Mouse (Mus musculus): ENCODE results near the gene Prdx6b. TPM values are rescaled to one million over a fixed set of nuclear protein-coding genes. Genes with fewer than 3 reads are reported as not detected.

Gene Prdx6b
- polyA plus RNA-seq, 1 experiment from 2014 or later = not detected

- Histone ChIP-seq H3K4me3 (ENCODE audit: low read depth, low read length) (no peak overlapping the region), H3K9ac (ENCODE audit: low read length) (no peak overlapping the region), H3K27me3 (ENCODE audit: control insufficient read depth, insufficient read depth, low read length) (no peaks in the 10 kb centered on the region), H3K27ac (replicated peaks; ENCODE audit: low read depth, low read length) (no peak overlapping the region), H3K36me3 (ENCODE audit: control insufficient read depth, insufficient read depth, low read length) (no peaks in the 10 kb centered on the region), H3K4me1 (ENCODE audit: control insufficient read depth, insufficient read depth, low read length) (peaks cover 2% of the 10 kb centered on the region; the same call in 1 of the 2 replicates), H3K4me2 (ENCODE audit: low read depth, severe bottlenecking) (no peak overlapping the region), H3K9me3 (ENCODE audit: control insufficient read depth, low read length) (no peaks in the 10 kb centered on the region)
- ATAC-seq (ENCODE audit: insufficient number of reproducible peaks, low FRiP score, low TSS enrichment, low read depth) (no peak), DNase-seq (ENCODE audit: low spot score) (no peak)
- WGBS = 76% methylated on average over 4 of the region's 4 CpGs
Measured at GRCm38 (mm10) chr2:80311350-80311749, 19.1 kb downstream of the Prdx6b start.

DNA sequence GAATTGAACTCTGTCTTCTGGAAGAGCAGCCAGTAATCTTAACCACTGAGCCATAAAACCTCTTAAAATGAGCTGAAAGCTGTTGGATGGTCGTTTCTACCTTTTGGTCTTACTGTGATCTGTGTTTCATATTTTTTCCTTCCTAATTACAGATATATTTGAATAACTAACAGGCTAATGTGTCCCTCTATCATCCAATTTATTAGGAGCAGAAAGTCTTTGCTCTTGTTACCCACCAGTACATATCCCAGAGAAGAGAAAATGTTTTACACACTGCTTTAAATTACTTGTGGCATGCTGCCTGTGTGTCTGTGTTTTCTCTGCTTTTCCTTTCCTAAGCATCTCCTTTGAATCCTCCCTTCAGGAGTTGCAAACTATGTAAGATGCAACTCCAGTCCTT is 21.9 kb downstream of the Prdx6b start:
- no peak overlapping the region for H3K4me2 ChIP-seq (ENCODE audit: low read depth, severe bottlenecking)
- DNase-seq (ENCODE audit: low spot score) = no peak
- no peak overlapping the region for H3K27ac ChIP-seq (replicated peaks; ENCODE audit: low read depth, low read length)
- ATAC-seq (ENCODE audit: insufficient number of reproducible peaks, low FRiP score, low TSS enrichment, low read depth) = no peak
- H3K4me3 ChIP-seq (ENCODE audit: low read depth, low read length) = no peak overlapping the region
- H3K27me3 ChIP-seq (ENCODE audit: control insufficient read depth, insufficient read depth, low read length) = no peaks in the 10 kb centered on the region
- WGBS = 19% methylated on average over 1 of the region's 1 CpGs
- H3K36me3 ChIP-seq (ENCODE audit: control insufficient read depth, insufficient read depth, low read length) = no peaks in the 10 kb centered on the region
- H3K9me3 ChIP-seq (ENCODE audit: control insufficient read depth, low read length) = no peaks in the 10 kb centered on the region
- no peak overlapping the region for H3K9ac ChIP-seq (ENCODE audit: low read length)
- peaks cover 2% of the 10 kb centered on the region; the same call in 1 of the 2 replicates for H3K4me1 ChIP-seq (ENCODE audit: control insufficient read depth, insufficient read depth, low read length)

DNA sequence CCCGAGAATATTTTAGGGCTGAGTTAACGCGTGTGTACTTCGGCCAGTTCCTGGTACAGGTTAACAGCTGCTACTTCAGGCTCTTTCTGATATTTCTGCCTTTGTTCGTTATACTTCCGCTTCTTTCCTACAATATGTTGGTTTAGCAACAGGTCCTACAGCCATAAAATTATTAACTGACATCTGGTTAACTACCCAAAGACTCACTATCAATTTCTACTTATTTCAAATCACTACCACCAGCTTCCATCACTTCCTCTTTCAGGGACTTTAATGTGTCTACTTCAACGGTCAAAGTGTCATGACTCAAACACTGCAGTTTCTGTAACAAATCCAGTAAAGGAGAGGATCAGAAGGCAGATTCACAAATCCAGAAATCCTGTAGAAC is 22.6 kb downstream of the Prdx6b start:
- Histone ChIP-seq H3K4me1 (ENCODE audit: control insufficient read depth, insufficient read depth, low read length) (peaks cover 2% of the 10 kb centered on the region; the same call in 1 of the 2 replicates), H3K36me3 (ENCODE audit: control insufficient read depth, insufficient read depth, low read length) (no peaks in the 10 kb centered on the region), H3K9me3 (ENCODE audit: control insufficient read depth, low read length) (no peaks in the 10 kb centered on the region), H3K4me3 (ENCODE audit: low read depth, low read length) (peak overlapping the region; percentile 79), H3K27ac (replicated peaks; ENCODE audit: low read depth, low read length) (no peak overlapping the region), H3K9ac (ENCODE audit: low read length) (peak overlapping the region; percentile 84; the same call in 1 of the 2 replicates), H3K27me3 (ENCODE audit: control insufficient read depth, insufficient read depth, low read length) (no peaks in the 10 kb centered on the region), H3K4me2 (ENCODE audit: low read depth, severe bottlenecking) (peak overlapping the region; percentile 54)
- DNase-seq (ENCODE audit: low spot score) (no peak), ATAC-seq (ENCODE audit: insufficient number of reproducible peaks, low FRiP score, low TSS enrichment, low read depth) (0 out of 2 replicates have a peak, but pooled peaks have one; percentile 3)
- WGBS = 55% methylated on average over 7 of the region's 7 CpGs

DNA sequence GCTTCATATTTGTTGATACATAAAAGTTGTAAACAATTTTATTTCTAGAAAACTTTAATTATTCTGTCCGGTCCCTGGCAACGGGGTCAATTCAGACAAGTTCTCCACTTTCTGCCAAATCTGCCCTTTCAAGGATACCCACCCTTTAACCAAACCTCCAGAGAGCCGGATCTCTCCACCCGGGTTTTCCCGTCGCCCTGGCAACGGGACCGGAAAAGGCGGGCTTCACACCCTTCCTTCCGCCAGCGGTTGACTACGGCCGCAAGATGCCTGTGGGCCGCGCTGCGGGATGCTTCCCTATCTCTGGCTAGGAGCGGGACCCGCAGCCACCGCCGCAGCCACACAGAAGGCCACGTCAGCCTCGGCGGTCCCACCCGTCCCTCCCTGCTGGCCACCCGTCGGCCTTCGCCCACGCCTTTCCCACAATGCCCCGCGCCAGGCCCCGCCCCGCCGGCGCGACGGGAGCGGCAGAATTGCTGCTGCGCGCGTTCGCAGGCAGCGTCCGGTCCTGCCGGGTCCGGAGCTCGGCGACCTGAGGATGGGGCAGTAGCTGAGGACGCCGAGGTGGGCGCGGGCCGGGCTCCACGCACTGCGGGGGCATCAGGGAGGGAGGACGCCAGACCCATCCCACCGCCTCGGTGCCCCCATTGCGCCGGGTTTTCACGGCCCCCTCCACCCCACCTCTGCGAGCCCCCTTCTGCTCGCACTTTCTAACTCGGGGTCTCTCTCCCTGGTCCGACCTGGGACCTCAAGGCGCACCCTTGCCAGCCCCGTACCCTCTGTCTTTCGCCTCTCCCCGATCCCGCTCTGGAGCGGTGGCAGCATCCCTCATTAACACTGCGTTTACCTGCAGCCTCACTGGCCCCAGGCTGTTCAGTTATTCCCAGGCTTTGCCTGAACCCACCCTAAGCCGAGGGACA is 23.2 kb downstream of the Prdx6b start, which contains the start of gene Dnajc10:
TSS of gene Dnajc10 (plus strand) at position 225 of the 920 bp plus-strand sequence.
- Histone ChIP-seq H3K4me1 (ENCODE audit: control insufficient read depth, insufficient read depth, low read length) (peaks cover 2% of the 10 kb centered on the region; the same call in 1 of the 2 replicates), H3K9ac (ENCODE audit: low read length) (peak within 1 kb of the TSS; percentile 84), H3K4me3 (ENCODE audit: low read depth, low read length) (peak within 1 kb of the TSS; percentile 79), H3K27me3 (ENCODE audit: control insufficient read depth, insufficient read depth, low read length) (no peaks in the 10 kb centered on the region), H3K9me3 (ENCODE audit: control insufficient read depth, low read length) (no peaks in the 10 kb centered on the region), H3K36me3 (ENCODE audit: control insufficient read depth, insufficient read depth, low read length) (no peaks in the 10 kb centered on the region), H3K27ac (replicated peaks; ENCODE audit: low read depth, low read length) (peak within 1 kb of the TSS; percentile 97), H3K4me2 (ENCODE audit: low read depth, severe bottlenecking) (peak within 1 kb of the TSS; percentile 54)
- under 1% methylated on average over 67 of the region's 72 CpGs for WGBS
- peak; percentile 90 for DNase-seq (ENCODE audit: low spot score)
- peak; percentile 90 for ATAC-seq (ENCODE audit: insufficient number of reproducible peaks, low FRiP score, low TSS enrichment, low read depth)

DNA sequence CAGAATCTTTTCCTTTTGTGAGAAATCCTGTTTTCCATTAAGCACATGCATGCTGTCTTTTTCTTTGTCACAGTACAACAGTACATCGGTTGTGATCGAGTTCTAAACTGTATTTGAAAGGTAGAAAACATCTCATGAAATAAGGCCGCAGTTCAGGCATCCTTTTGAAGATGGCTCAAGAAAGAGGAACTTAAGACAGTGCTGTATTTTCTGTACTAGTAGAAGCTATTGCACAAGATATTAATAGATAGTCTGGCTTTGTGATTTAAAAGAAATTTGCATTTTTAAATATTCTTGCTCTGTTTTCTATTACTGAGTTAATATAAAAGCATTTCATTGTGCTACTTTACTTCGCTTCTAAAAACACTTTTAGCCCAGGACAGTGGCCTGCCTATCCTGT is 30.6 kb downstream of the Prdx6b start:
- H3K27me3 ChIP-seq (ENCODE audit: control insufficient read depth, insufficient read depth, low read length) = no peaks in the 10 kb centered on the region
- no peak overlapping the region for H3K27ac ChIP-seq (replicated peaks; ENCODE audit: low read depth, low read length)
- H3K9ac ChIP-seq (ENCODE audit: low read length) = no peak overlapping the region
- H3K4me1 ChIP-seq (ENCODE audit: control insufficient read depth, insufficient read depth, low read length) = no peaks in the 10 kb centered on the region
- H3K36me3 ChIP-seq (ENCODE audit: control insufficient read depth, insufficient read depth, low read length) = peaks cover 6% of the 10 kb centered on the region; the same call in 1 of the 2 replicates
- H3K4me3 ChIP-seq (ENCODE audit: low read depth, low read length) = no peak overlapping the region
- WGBS = 93% methylated on average over 4 of the region's 4 CpGs
- H3K4me2 ChIP-seq (ENCODE audit: low read depth, severe bottlenecking) = no peak overlapping the region
- no peaks in the 10 kb centered on the region for H3K9me3 ChIP-seq (ENCODE audit: control insufficient read depth, low read length)
- ATAC-seq (ENCODE audit: insufficient number of reproducible peaks, low FRiP score, low TSS enrichment, low read depth) (no peak), DNase-seq (ENCODE audit: low spot score) (no peak)

DNA sequence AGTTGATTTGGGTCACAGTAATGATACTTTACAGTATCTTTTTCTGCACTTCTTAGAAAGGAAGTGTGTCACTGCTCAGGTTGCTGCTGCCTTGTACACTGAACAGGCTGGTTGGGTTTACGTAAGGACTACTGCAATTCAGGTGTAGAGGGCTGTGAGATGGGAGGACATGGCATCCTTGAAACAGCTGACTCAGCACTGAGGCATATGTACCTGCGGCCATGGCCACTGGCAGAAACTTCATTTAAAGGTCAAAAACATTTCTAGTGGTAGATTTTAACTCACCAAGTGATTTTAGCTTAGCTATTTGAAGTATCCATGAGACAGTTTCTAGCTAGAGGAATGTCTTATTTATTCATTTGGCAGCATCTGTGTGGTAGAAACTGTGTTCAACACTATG is 33.5 kb downstream of the Prdx6b start:
- Histone ChIP-seq H3K36me3 (ENCODE audit: control insufficient read depth, insufficient read depth, low read length) (peaks cover 8% of the 10 kb centered on the region; the same call in 1 of the 2 replicates), H3K4me2 (ENCODE audit: low read depth, severe bottlenecking) (no peak overlapping the region), H3K27me3 (ENCODE audit: control insufficient read depth, insufficient read depth, low read length) (no peaks in the 10 kb centered on the region), H3K4me3 (ENCODE audit: low read depth, low read length) (no peak overlapping the region), H3K4me1 (ENCODE audit: control insufficient read depth, insufficient read depth, low read length) (no peaks in the 10 kb centered on the region), H3K27ac (replicated peaks; ENCODE audit: low read depth, low read length) (no peak overlapping the region), H3K9ac (ENCODE audit: low read length) (no peak overlapping the region), H3K9me3 (ENCODE audit: control insufficient read depth, low read length) (no peaks in the 10 kb centered on the region)
- ATAC-seq (ENCODE audit: insufficient number of reproducible peaks, low FRiP score, low TSS enrichment, low read depth) = no peak
- WGBS = 92% methylated on average over 2 of the region's 2 CpGs
- no peak for DNase-seq (ENCODE audit: low spot score)

- H3K9me3 ChIP-seq (ENCODE audit: control insufficient read depth, low read length) = no peaks in the 10 kb centered on the region
- no peak overlapping the region for H3K4me2 ChIP-seq (ENCODE audit: low read depth, severe bottlenecking)
- no peaks in the 10 kb centered on the region for H3K4me1 ChIP-seq (ENCODE audit: control insufficient read depth, insufficient read depth, low read length)
- H3K36me3 ChIP-seq (ENCODE audit: control insufficient read depth, insufficient read depth, low read length) = peaks cover 8% of the 10 kb centered on the region; the same call in 1 of the 2 replicates
- no peak overlapping the region for H3K4me3 ChIP-seq (ENCODE audit: low read depth, low read length)
- H3K27ac ChIP-seq (replicated peaks; ENCODE audit: low read depth, low read length) = no peak overlapping the region
- DNase-seq (ENCODE audit: low spot score) (no peak), ATAC-seq (ENCODE audit: insufficient number of reproducible peaks, low FRiP score, low TSS enrichment, low read depth) (no peak)
- 89% methylated on average over 6 of the region's 6 CpGs for whole genome bisulfite sequencing
- no peak overlapping the region for H3K9ac ChIP-seq (ENCODE audit: low read length)
- no peaks in the 10 kb centered on the region for H3K27me3 ChIP-seq (ENCODE audit: control insufficient read depth, insufficient read depth, low read length)
Measured at GRCm38 (mm10) chr2:80327272-80327671, 35.0 kb downstream of the Prdx6b start.

DNA sequence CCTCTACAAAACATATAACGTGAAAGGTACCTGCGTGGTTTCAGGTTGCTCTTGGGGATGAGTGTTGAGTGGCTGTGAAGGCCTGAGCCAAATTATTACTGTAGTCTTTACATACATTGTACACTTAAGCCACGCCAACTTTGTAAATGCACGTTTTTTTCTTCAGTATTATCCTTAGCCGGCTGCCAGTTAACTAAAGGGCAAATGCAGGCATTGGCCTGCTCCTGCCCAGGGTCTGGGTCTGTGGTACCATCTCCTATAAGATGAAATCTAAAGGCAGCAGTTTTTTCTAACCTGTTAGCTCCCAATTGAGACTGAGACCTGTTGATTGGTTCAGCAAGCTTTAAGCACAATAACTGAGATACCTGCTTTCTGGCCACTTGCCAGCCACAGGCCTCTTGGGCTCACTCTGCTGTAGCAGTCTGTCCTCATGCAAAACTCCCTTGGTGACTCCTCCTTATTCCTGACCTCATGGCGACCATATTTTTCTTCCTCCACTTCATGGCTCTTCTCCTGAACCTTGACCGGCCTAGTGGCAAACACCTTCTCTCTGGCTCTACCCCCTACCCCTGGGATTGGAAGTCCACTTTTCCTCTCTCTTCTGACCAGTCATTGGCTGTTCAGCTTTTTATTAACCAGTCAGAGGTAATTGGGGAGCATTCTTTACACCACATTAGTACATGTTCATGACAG is 36.8 kb downstream of the Prdx6b start:
- ATAC-seq (ENCODE audit: insufficient number of reproducible peaks, low FRiP score, low TSS enrichment, low read depth) (no peak), DNase-seq (ENCODE audit: low spot score) (no peak)
- Histone ChIP-seq H3K36me3 (ENCODE audit: control insufficient read depth, insufficient read depth, low read length) (peaks cover 6% of the 10 kb centered on the region; the same call in 1 of the 2 replicates), H3K4me2 (ENCODE audit: low read depth, severe bottlenecking) (no peak overlapping the region), H3K27me3 (ENCODE audit: control insufficient read depth, insufficient read depth, low read length) (no peaks in the 10 kb centered on the region), H3K4me1 (ENCODE audit: control insufficient read depth, insufficient read depth, low read length) (no peaks in the 10 kb centered on the region), H3K9me3 (ENCODE audit: control insufficient read depth, low read length) (no peaks in the 10 kb centered on the region), H3K9ac (ENCODE audit: low read length) (no peak overlapping the region), H3K4me3 (ENCODE audit: low read depth, low read length) (no peak overlapping the region), H3K27ac (replicated peaks; ENCODE audit: low read depth, low read length) (no peak overlapping the region)
- WGBS = 93% methylated on average over 7 of the region's 7 CpGs
